Mouse (Mus musculus): Measurements from ENCODE around the gene Tnfrsf1a. TPM values are rescaled to one million over a fixed set of nuclear protein-coding genes. Genes with fewer than 3 reads are reported as not detected.

Tnfrsf1a gene
- polyA plus RNA-seq, 1 experiment from 2014 or later, result 51.9 TPM

- Histone ChIP-seq H3K9me3 (no peaks in the 10 kb centered on the region), H3K27me3 (no peaks in the 10 kb centered on the region), H3K36me3 (no peaks in the 10 kb centered on the region), H3K9ac (no peak overlapping the region), H3K4me3 (no peak overlapping the region), H3K4me1 (no peaks in the 10 kb centered on the region), H3K4me2 (replicated peaks) (no peak overlapping the region), H3K27ac (no peak overlapping the region)
- 89% methylated on average over 10 of the region's 10 CpGs for WGBS
- ATAC-seq (ENCODE audit: insufficient number of reproducible peaks, insufficient read depth, low FRiP score, low TSS enrichment), result no peak
Observed at GRCm38 (mm10) chr6:125407657-125408056, 58.5 kb downstream of the Tnfrsf1a start.

DNA sequence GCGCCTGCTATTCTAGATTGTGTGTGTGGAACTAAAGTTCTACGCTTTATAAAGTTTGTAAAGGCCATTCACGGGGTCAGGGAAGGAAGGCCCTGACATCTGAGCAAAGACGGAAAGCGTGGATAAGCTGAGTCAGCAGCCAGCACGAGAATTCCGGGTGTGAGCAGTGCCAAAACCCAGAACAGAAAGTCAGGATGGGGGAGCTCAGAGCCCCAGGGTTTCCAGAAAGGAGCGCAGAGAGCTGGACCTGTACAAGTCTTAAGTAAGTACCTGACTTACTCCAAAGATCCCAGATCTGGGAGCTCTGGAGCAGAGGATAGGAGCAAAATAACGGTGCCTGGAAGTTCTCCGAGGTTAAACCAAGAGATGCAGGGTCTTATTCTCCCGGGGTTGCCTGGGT lies 61.4 kb downstream of the Tnfrsf1a start:
- 73% methylated on average over 11 of the region's 11 CpGs for WGBS
- Histone ChIP-seq H3K27me3 (no peaks in the 10 kb centered on the region), H3K4me2 (replicated peaks) (no peak overlapping the region), H3K4me3 (no peak overlapping the region), H3K9ac (no peak overlapping the region), H3K9me3 (no peaks in the 10 kb centered on the region), H3K4me1 (no peaks in the 10 kb centered on the region), H3K27ac (no peak overlapping the region), H3K36me3 (no peaks in the 10 kb centered on the region)
- ATAC-seq (ENCODE audit: insufficient number of reproducible peaks, insufficient read depth, low FRiP score, low TSS enrichment), result no peak

DNA sequence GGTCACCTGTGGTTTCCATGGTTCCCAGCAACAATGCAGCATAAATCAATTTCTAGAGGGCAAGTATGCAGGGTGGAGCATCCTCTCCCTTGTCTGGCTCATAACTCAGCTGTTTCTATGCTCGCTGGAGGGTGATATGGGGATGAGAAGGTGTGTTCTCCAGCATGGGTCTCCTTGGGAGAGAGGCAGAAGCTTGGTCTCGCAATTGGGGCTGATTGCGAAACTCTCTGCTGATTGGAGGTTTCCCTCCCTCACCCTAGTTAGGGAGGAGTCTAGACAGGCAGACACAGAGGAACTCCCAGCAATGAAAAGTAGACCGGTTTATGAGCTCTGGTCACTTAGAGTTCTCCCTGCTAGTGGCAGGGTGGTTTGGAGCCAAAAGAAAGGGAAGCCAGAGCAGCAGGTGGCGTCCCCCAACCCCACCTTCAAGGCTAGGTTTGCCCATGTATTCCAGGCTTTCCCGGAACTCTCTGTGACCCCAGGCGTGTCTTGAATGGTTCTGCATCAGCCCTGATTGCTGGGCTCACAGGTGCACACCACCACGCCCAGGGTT lies 61.9 kb downstream of the Tnfrsf1a start:
- Histone ChIP-seq H3K9me3 (no peaks in the 10 kb centered on the region), H3K27me3 (no peaks in the 10 kb centered on the region), H3K4me2 (replicated peaks) (no peak overlapping the region), H3K4me3 (no peak overlapping the region), H3K9ac (no peak overlapping the region), H3K27ac (no peak overlapping the region), H3K36me3 (no peaks in the 10 kb centered on the region), H3K4me1 (no peaks in the 10 kb centered on the region)
- WGBS, result 60% methylated on average over 8 of the region's 8 CpGs
- ATAC-seq (ENCODE audit: insufficient number of reproducible peaks, insufficient read depth, low FRiP score, low TSS enrichment), result no peak

GRCm38 (mm10) chr6:125411661-125412060 lies 62.5 kb downstream of the Tnfrsf1a start:
- WGBS, result 90% methylated on average over 6 of the region's 6 CpGs

More at GRCm38 (mm10) chr6:125411661-125412060, 62.5 kb downstream of the Tnfrsf1a start:
- Histone ChIP-seq H3K36me3 (no peaks in the 10 kb centered on the region), H3K4me2 (replicated peaks) (no peak overlapping the region), H3K27ac (no peak overlapping the region), H3K9ac (no peak overlapping the region), H3K4me1 (no peaks in the 10 kb centered on the region), H3K27me3 (no peaks in the 10 kb centered on the region), H3K9me3 (no peaks in the 10 kb centered on the region), H3K4me3 (no peak overlapping the region)
- no peak for ATAC-seq (ENCODE audit: insufficient number of reproducible peaks, insufficient read depth, low FRiP score, low TSS enrichment)

Other genes with a start within 250 kb of the Tnfrsf1a start
- 68.0 and 70.1 TPM in 2 replicates for gene Nop2, start 217.5 kb upstream of the Tnfrsf1a start, polyA plus RNA-seq (2016; fragmentation: Nextera tagmentation; extraction: Ambion mirVana)
- gene Iffo1, start 204.1 kb upstream of the Tnfrsf1a start, polyA plus RNA-seq (2016; fragmentation: Nextera tagmentation; extraction: Ambion mirVana), result 19.1 and 24.0 TPM in 2 replicates
- 1,846 and 1,855 TPM in 2 replicates for gene Gapdh, start 182.9 kb upstream of the Tnfrsf1a start, polyA plus RNA-seq (2016; fragmentation: Nextera tagmentation; extraction: Ambion mirVana)
- 186 and 191 TPM in 2 replicates for gene Ncapd2, start 157.7 kb upstream of the Tnfrsf1a start, polyA plus RNA-seq (2016; fragmentation: Nextera tagmentation; extraction: Ambion mirVana)
- 191 and 206 TPM in 2 replicates for gene Mrpl51, start 157.6 kb upstream of the Tnfrsf1a start, polyA plus RNA-seq (2016; fragmentation: Nextera tagmentation; extraction: Ambion mirVana)
- 4.9 and 5.1 TPM in 2 replicates for gene Vamp1, start 133.8 kb upstream of the Tnfrsf1a start, polyA plus RNA-seq (2016; fragmentation: Nextera tagmentation; extraction: Ambion mirVana)
- 2.2 and 2.5 TPM in 2 replicates for gene Tapbpl, start 117.5 kb upstream of the Tnfrsf1a start, polyA plus RNA-seq (2016; fragmentation: Nextera tagmentation; extraction: Ambion mirVana)
- 1.8 and 3.1 TPM in 2 replicates for gene Cd27, start 112.4 kb upstream of the Tnfrsf1a start, polyA plus RNA-seq (2016; fragmentation: Nextera tagmentation; extraction: Ambion mirVana)
- 0.20 and 0.29 TPM in 2 replicates for gene Tuba3a, start 63.3 kb upstream of the Tnfrsf1a start, polyA plus RNA-seq (2016; fragmentation: Nextera tagmentation; extraction: Ambion mirVana)
- gene Ltbr, start 35.5 kb upstream of the Tnfrsf1a start, polyA plus RNA-seq (2016; fragmentation: Nextera tagmentation; extraction: Ambion mirVana), result 27.2 and 28.2 TPM in 2 replicates
- 0.52 and 1.1 TPM in 2 replicates for gene Scnn1a, start 28.7 kb upstream of the Tnfrsf1a start, polyA plus RNA-seq (2016; fragmentation: Nextera tagmentation; extraction: Ambion mirVana)
- gene Plekhg6, start 31.4 kb downstream of the Tnfrsf1a start, polyA plus RNA-seq (2016; fragmentation: Nextera tagmentation; extraction: Ambion mirVana), result 0.34 and 0.47 TPM in 2 replicates
- 70.5 and 72.0 TPM in 2 replicates for gene Cd9, start 145.4 kb downstream of the Tnfrsf1a start, polyA plus RNA-seq (2016; fragmentation: Nextera tagmentation; extraction: Ambion mirVana)
- 7.4 and 7.5 TPM in 2 replicates for gene Vwf, start 197.4 kb downstream of the Tnfrsf1a start, polyA plus RNA-seq (2016; fragmentation: Nextera tagmentation; extraction: Ambion mirVana)